Mouse (Mus musculus): ENCODE measurements around the gene Pip4p1. TPM values are rescaled to one million over a fixed set of nuclear protein-coding genes. Genes with fewer than 3 reads are reported as not detected.
"Not testable (repeated sequence)": the region's sequence is repeated elsewhere in the genome, so short reads cannot be mapped to it uniquely, and the experiment has no call there.

Pip4p1 gene
- total RNA-seq, 1 experiment from 2014 or later: 9.0 TPM

DNA sequence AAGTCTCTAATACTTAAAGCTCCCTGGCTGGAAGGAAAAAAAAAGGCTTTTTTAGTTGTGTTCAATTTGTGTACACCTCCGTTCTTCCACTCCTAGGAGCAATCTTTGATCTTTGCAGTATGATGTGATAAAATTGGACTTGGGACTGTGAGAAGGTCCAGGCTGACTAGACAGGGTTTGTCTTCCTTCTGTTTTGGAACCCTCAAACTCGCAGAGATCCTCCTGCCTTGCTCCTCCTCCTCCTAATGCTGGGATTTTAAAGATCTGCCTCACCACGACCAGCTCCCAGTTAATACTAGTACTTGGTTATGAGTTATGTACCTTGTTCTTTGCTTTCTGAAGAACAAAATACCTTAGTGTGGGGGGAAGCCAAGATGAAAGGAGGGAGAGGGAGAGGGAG, 14.9 kb upstream of the Pip4p1 start:
- ATAC-seq (replicated peaks in 1 of 2; ENCODE audit: insufficient read depth in 1 of 2, low FRiP score in 2 of 2, low TSS enrichment in 1 of 2, low read depth in 1 of 2, poor library complexity in 2 of 2, severe bottlenecking in 2 of 2): not testable (repeated sequence)

- not testable (repeated sequence) for ATAC-seq (replicated peaks in 1 of 2; ENCODE audit: insufficient read depth in 1 of 2, low FRiP score in 2 of 2, low TSS enrichment in 1 of 2, low read depth in 1 of 2, poor library complexity in 2 of 2, severe bottlenecking in 2 of 2)
Observed at GRCm38 (mm10) chr14:50945081-50945480, 14.4 kb upstream of the Pip4p1 start.

GRCm38 (mm10) chr14:50944668-50945033, 14.0 kb upstream of the Pip4p1 start:
- peak; percentile 81 to 85 for ATAC-seq (replicated peaks in 1 of 2; ENCODE audit: insufficient read depth in 1 of 2, low FRiP score in 2 of 2, low TSS enrichment in 1 of 2, low read depth in 1 of 2, poor library complexity in 2 of 2, severe bottlenecking in 2 of 2)

DNA sequence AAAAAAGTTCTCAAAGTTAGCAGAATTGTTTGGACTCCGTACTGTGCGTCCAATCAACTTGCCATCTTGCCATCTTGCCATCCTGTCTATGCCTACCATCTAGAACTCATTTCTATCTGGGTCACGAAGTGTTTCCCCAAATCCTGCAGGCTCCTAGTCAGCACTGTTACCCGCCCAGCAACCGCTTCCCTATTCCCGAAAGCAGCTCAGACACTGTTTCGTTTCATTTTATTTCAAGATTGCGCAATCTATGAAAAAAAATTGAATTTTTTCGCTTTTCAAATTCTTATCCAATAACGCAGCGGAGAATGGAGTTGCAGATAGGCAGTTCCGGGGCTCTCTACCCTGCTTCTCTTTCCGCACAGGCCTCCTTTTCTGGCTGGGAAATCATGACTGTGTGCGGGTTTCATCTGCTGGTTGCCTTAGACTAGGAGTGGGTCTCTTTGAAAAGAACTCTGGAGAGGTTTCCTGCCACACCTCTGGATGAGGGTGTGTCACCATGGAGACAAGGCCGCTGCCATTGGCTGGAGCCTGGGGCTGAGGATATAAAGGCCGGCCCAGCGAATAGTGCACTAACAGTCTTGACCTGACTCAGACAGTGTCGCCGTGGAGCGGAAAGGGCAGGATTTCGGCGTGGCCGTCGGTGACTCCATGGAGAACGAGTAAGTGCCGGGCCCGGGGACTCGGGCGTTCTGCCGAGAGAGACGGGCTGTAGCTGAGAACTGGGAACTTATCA, 13.4 kb upstream of the Pip4p1 start, which contains the start of gene Gm49342:
Gene Gm49342 (plus strand): TSS at position 586 of the 736 bp plus-strand sequence.
- peak; percentile 97 to 98 for ATAC-seq (replicated peaks in 1 of 2; ENCODE audit: insufficient read depth in 1 of 2, low FRiP score in 2 of 2, low TSS enrichment in 1 of 2, low read depth in 1 of 2, poor library complexity in 2 of 2, severe bottlenecking in 2 of 2)

- peak in 1 of 2 experiments; percentile 64; a peak in 1 of 4 replicates for ATAC-seq (replicated peaks in 1 of 2; ENCODE audit: insufficient read depth in 1 of 2, low FRiP score in 2 of 2, low TSS enrichment in 1 of 2, low read depth in 1 of 2, poor library complexity in 2 of 2, severe bottlenecking in 2 of 2)
Observed at GRCm38 (mm10) chr14:50938940-50939339, 8.3 kb upstream of the Pip4p1 start.

DNA sequence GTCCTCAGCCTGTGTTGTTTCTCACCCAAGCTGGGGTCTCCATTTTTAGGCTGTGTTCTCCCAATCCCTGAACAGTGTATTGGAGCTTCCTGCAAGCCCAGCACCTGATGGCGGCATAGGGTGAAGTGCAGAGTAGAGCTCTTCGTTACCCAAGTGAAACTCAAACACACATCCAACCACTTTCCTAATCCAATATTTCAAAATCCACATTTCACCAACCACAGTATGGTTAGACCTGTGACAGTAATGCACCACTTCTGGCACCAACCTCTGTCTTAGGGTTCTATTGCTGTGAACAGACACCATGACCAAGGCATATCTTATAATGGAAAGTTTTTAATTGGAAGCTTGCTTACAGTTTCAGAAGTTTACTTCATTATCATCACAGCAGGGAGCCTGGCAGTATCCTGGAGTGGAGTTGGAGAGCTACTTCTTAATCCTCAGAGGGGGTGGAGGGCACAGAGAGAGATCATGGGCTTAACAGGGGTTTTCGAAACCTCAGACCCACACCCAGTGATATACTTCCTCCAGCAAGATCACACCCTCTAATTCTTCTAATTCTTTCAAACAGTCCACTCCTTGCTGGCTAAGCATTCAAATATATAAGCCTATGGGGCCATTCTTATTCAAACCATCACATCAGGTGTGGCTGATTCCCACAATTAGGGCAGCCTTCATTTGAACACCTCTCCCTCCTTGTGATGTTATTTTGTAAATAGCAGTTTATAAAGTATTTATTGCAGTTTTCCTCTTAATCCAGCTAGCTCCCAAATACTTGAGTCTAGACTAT, 7.7 kb upstream of the Pip4p1 start:
- peak in 1 of 2 experiments; percentile 47; a peak in 2 of 4 replicates for ATAC-seq (replicated peaks in 1 of 2; ENCODE audit: insufficient read depth in 1 of 2, low FRiP score in 2 of 2, low TSS enrichment in 1 of 2, low read depth in 1 of 2, poor library complexity in 2 of 2, severe bottlenecking in 2 of 2)

DNA sequence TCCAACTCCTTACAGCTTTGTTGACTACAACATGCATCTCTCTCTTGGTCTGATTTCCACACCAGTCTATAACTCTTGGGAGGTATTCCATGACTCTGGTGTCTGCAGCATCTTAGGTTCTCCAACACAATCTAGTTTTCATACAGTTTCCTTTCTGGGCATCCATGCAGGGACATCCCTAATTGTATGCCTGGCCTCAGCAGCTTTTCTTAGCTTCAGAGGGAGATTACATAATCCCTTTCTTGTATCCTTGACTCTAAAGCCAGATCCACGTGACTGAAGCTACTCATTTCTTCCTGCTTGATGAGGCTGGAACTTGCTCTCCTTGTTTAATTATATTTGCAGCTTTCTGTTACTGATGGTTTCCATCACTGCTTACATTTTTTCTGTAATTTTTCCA, 6.0 kb upstream of the Pip4p1 start:
- ATAC-seq (replicated peaks in 1 of 2; ENCODE audit: insufficient read depth in 1 of 2, low FRiP score in 2 of 2, low TSS enrichment in 1 of 2, low read depth in 1 of 2, poor library complexity in 2 of 2, severe bottlenecking in 2 of 2): no peak

DNA sequence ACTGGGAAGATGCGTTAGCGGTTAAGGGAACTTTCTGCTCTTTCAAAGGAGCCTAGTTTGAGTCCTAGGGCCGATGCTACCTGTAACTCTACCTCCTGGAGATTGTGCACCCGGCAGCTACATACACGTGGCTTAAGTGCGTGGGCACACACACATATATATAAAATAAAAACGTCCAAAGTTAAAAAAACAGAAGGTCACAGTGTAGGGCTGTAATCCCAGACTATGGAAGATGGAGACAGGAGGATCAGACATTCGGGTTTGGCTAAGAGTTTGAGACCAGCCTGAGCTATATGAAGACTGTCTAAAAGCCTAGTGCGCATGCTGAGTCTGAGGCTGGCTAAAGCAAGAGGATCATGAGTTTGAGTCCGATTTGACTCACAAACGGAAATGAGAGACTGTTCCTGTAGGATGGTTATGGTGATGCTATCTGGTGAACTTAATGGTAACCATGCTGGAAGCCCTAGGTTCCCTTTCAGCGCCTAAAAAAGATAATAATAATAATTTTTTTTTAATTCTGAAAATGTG, 901 bp upstream of the Pip4p1 start:
- peak in 1 of 2 experiments; percentile 17; a peak in 2 of 4 replicates for ATAC-seq (replicated peaks in 1 of 2; ENCODE audit: insufficient read depth in 1 of 2, low FRiP score in 2 of 2, low TSS enrichment in 1 of 2, low read depth in 1 of 2, poor library complexity in 2 of 2, severe bottlenecking in 2 of 2)

DNA sequence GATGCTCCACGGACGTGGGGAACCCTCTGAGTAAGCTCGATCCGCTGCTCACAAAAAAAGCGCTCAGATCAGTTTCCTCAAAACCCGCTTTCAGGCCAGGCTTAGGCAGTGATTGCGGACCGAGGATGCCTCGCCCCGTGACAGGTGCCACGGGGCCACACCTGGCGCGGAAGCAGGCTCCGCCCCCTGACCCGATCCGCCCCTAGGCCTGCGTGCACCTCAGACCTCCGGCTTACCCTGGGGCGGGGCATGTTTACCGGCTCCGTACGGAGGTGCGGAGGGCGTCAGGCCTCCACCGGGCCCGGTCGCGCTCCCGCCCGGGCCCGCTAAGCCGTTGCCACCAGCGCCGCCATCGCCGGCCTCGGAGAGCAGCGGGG, 291 bp downstream of the Pip4p1 start:
- peak in 1 of 2 experiments; percentile 6; a peak in 1 of 4 replicates for ATAC-seq (replicated peaks in 1 of 2; ENCODE audit: insufficient read depth in 1 of 2, low FRiP score in 2 of 2, low TSS enrichment in 1 of 2, low read depth in 1 of 2, poor library complexity in 2 of 2, severe bottlenecking in 2 of 2)

GRCm38 (mm10) chr14:50929951-50930350, 705 bp downstream of the Pip4p1 start:
- ATAC-seq (replicated peaks in 1 of 2; ENCODE audit: insufficient read depth in 1 of 2, low FRiP score in 2 of 2, low TSS enrichment in 1 of 2, low read depth in 1 of 2, poor library complexity in 2 of 2, severe bottlenecking in 2 of 2): no peak

DNA sequence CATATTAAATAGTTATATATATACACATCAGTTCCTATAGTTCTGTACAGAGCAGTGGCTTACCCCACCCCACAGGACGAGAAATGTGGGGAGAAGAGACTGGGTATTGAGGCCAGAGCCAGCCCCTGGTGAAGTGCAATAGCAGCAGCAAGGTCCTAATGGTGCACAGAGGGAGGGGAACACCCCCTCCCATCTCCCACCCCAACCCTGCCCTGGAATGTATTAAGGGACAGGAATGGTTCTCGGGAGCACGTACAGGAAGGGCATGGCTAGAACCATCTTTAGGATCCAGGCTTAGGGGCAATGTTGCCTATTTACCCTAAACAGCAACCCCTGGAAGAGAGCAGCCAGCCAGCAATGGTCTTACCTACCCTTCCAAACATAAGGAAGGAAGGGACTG, 3.3 kb downstream of the Pip4p1 start:
- no peak for ATAC-seq (replicated peaks in 1 of 2; ENCODE audit: insufficient read depth in 1 of 2, low FRiP score in 2 of 2, low TSS enrichment in 1 of 2, low read depth in 1 of 2, poor library complexity in 2 of 2, severe bottlenecking in 2 of 2)

DNA sequence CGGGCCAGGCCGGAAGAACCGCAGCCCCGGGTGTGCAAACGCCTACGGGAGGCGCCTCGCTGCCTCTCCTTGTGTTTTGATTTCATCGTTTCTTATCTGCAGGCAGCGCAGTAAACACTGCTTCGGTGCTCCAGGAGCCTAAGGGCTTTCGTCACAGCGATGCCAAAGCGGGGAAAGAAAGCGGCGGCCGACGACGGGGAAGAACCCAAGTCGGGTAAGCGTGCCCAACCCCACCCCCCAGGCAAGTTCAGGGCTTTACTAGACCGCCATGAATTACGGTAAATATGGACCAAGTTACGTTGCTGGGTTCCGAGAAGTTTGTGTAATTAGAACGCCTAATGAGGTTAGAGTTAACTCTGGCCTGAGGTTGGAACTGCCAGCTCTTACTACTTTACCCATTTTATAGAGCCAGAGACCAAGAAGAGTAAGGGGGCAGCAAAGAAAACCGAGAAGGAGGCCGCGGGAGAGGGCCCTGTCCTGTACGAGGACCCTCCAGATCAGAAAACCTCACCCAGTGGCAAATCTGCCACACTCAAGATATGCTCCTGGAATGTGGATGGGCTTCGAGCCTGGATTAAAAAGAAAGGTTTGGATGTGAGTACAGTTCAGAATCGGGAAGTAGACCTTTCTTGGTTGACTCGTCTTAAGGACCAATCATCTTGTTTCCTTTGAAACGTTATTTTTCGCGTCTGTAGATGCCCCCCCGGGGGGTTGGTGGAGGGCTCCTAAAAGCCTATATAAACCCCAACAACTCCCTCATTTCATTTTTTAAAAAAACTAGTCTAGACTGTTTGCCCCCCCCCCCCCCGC, 5.3 kb downstream of the Pip4p1 start:
- ATAC-seq (replicated peaks in 1 of 2; ENCODE audit: insufficient read depth in 1 of 2, low FRiP score in 2 of 2, low TSS enrichment in 1 of 2, low read depth in 1 of 2, poor library complexity in 2 of 2, severe bottlenecking in 2 of 2): peak in 1 of 2 experiments; percentile 34; a peak in 1 of 4 replicates

- peak; percentile 91 to 93 for ATAC-seq (replicated peaks in 1 of 2; ENCODE audit: insufficient read depth in 1 of 2, low FRiP score in 2 of 2, low TSS enrichment in 1 of 2, low read depth in 1 of 2, poor library complexity in 2 of 2, severe bottlenecking in 2 of 2)
Observed at GRCm38 (mm10) chr14:50924281-50925064, 6.2 kb downstream of the Pip4p1 start, which contains the start of the genes Osgep and Apex1. TSS of gene Osgep (minus strand) at chr14:50924893. TSS of gene Apex1 (plus strand) at chr14:50924968.

GRCm38 (mm10) chr14:50923437-50923836, 7.2 kb downstream of the Pip4p1 start:
- not testable (repeated sequence) for ATAC-seq (replicated peaks in 1 of 2; ENCODE audit: insufficient read depth in 1 of 2, low FRiP score in 2 of 2, low TSS enrichment in 1 of 2, low read depth in 1 of 2, poor library complexity in 2 of 2, severe bottlenecking in 2 of 2)

DNA sequence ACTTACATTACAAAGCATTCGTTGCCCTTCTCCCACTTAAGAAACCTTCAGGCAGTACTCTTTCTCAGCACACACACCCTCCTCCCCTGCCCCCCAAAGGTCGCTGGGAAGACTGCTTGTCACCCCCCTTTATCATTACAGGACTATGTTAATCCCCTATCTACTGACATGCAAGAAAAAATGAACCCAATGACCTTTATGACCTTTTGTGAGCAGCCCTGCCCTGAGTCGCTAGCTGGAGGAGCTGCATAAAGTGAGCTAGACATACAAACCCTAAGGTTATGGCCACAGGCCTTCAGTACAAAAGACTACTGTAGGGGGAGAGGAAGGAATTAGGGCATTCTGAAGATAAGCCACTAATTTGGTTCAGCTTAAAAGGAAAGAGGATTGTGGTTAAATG, 19.3 kb downstream of the Pip4p1 start:
- no peak for ATAC-seq (replicated peaks in 1 of 2; ENCODE audit: insufficient read depth in 1 of 2, low FRiP score in 2 of 2, low TSS enrichment in 1 of 2, low read depth in 1 of 2, poor library complexity in 2 of 2, severe bottlenecking in 2 of 2)

- no peak for ATAC-seq (replicated peaks in 1 of 2; ENCODE audit: insufficient read depth in 1 of 2, low FRiP score in 2 of 2, low TSS enrichment in 1 of 2, low read depth in 1 of 2, poor library complexity in 2 of 2, severe bottlenecking in 2 of 2)
Observed at GRCm38 (mm10) chr14:50908126-50908525, 22.5 kb downstream of the Pip4p1 start.

DNA sequence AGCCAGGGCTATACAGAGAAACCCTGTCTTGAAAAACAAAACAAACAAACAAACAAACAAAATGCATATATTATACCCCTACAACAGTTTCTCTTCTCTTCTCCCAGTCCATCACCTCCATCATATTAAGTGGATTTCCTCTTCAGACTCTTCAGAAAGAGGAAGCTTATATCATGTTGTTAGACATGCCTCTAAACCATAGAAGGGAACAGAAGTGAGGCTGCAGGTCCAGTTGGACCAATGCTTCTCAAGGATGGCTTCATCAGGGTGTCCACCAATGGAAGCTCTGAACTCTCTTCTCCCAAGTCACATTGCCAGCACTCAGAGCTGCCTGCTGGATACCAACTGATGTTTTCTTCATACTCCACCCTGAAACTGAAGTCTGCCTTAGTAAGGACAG, 25.3 kb downstream of the Pip4p1 start:
- peak; percentile 49 to 62; a peak in 3 of 4 replicates for ATAC-seq (replicated peaks in 1 of 2; ENCODE audit: insufficient read depth in 1 of 2, low FRiP score in 2 of 2, low TSS enrichment in 1 of 2, low read depth in 1 of 2, poor library complexity in 2 of 2, severe bottlenecking in 2 of 2)
